Mouse (Mus musculus): ENCODE results near the gene Snx10.
"Not testable (repeated sequence)": the region's sequence is repeated elsewhere in the genome, so short reads cannot be mapped to it uniquely, and the experiment has no call there.

Snx10 gene

GRCm38 (mm10) chr6:51523807-51524320, at the start of gene Snx10:
TSS of gene Snx10 (plus strand) at chr6:51523901.
- DNase-seq (ENCODE audit: low spot score) = peak; percentile 25

- DNase-seq (ENCODE audit: low spot score) = no peak
These were observed 44.5 kb upstream of the Snx10 start for GRCm38 (mm10) chr6:51479136-51479731.

GRCm38 (mm10) chr6:51481548-51481947, 42.2 kb upstream of the Snx10 start:
- no peak for DNase-seq (ENCODE audit: low spot score)

GRCm38 (mm10) chr6:51483861-51484260, 39.8 kb upstream of the Snx10 start:
- DNase-seq (ENCODE audit: low spot score) = no peak

- DNase-seq (ENCODE audit: low spot score) = not testable (repeated sequence)
These were observed 39.1 kb upstream of the Snx10 start for GRCm38 (mm10) chr6:51484556-51484955.

- DNase-seq (ENCODE audit: low spot score) = no peak
These were observed 38.1 kb upstream of the Snx10 start for GRCm38 (mm10) chr6:51485646-51486045.

- no peak for DNase-seq (ENCODE audit: low spot score)
These were observed 37.5 kb upstream of the Snx10 start for GRCm38 (mm10) chr6:51486076-51486710.

GRCm38 (mm10) chr6:51486731-51487130, 37.0 kb upstream of the Snx10 start:
- DNase-seq (ENCODE audit: low spot score) = no peak

- peak; percentile 29 for DNase-seq (ENCODE audit: low spot score)
These were observed 33.9 kb upstream of the Snx10 start for GRCm38 (mm10) chr6:51489787-51490186.

- no peak for DNase-seq (ENCODE audit: low spot score)
These were observed 26.2 kb upstream of the Snx10 start for GRCm38 (mm10) chr6:51497321-51498111.

GRCm38 (mm10) chr6:51505671-51506070, 18.0 kb upstream of the Snx10 start:
- DNase-seq (ENCODE audit: low spot score) = no peak

GRCm38 (mm10) chr6:51507556-51507955, 16.1 kb upstream of the Snx10 start:
- no peak for DNase-seq (ENCODE audit: low spot score)

GRCm38 (mm10) chr6:51508750-51509648, 14.7 kb upstream of the Snx10 start:
- peak; percentile 27 for DNase-seq (ENCODE audit: low spot score)

GRCm38 (mm10) chr6:51510094-51510493, 13.6 kb upstream of the Snx10 start:
- no peak for DNase-seq (ENCODE audit: low spot score)

GRCm38 (mm10) chr6:51510946-51511345, 12.8 kb upstream of the Snx10 start:
- no peak for DNase-seq (ENCODE audit: low spot score)

GRCm38 (mm10) chr6:51513745-51514144, 10.0 kb upstream of the Snx10 start:
- no peak for DNase-seq (ENCODE audit: low spot score)

GRCm38 (mm10) chr6:51514860-51515259, 8.8 kb upstream of the Snx10 start:
- DNase-seq (ENCODE audit: low spot score) = no peak

- no peak for DNase-seq (ENCODE audit: low spot score)
These were observed 391 bp upstream of the Snx10 start for GRCm38 (mm10) chr6:51523310-51523709.

- no peak for DNase-seq (ENCODE audit: low spot score)
These were observed 725 bp downstream of the Snx10 start for GRCm38 (mm10) chr6:51524321-51524931.

- DNase-seq (ENCODE audit: low spot score) = no peak
These were observed 1.3 kb downstream of the Snx10 start for GRCm38 (mm10) chr6:51525001-51525400.

- no peak for DNase-seq (ENCODE audit: low spot score)
These were observed 5.8 kb downstream of the Snx10 start for GRCm38 (mm10) chr6:51529457-51529856.
